Mouse (Mus musculus): ENCODE results near the gene Foxi3. TPM values are rescaled to one million over a fixed set of nuclear protein-coding genes. Genes with fewer than 3 reads are reported as not detected.

Gene Foxi3
- total and polyA plus RNA-seq, 3 experiments: not detected

DNA sequence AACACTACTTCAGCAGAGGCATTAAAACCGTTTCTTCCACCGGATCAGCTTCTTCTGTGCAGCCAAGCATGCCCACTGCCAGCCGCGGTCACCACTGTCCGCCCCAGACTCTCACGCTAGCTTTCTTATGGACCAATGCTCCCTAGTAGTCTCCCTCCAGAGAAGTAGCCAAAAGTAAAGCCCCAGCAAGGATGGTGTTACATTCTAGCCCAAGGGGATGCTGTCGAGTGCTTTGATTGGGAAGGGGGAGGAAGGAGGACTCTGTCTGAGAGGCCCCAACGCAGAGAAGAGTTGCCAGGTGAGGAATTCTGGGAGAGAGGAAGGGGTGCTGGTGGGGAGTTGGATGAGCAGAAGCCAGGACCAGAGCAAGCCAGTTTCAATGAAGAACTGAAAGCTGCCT, 11.1 kb downstream of the Foxi3 start:
- Histone ChIP-seq H3K27me3 (replicated peaks) (no peaks in the 10 kb centered on the region), H3K4me1 (ENCODE audit: control insufficient read depth in 1 of 2, insufficient read depth in 2 of 2) (peaks cover 6 to 12% of the 10 kb centered on the region in 2 experiments; a peak in 3 of 4 replicates), H3K9me3 (replicated peaks; ENCODE audit: low read length) (no peaks in the 10 kb centered on the region), H3K79me2 (replicated peaks; ENCODE audit: control insufficient read depth, extremely low read depth, insufficient read depth, poor library complexity, severe bottlenecking) (no peaks in the 10 kb centered on the region), H3K36me3 (replicated peaks in 1 of 2; ENCODE audit: control insufficient read depth in 1 of 2, insufficient read depth in 1 of 2, low read length in 1 of 2) (no peaks in the 10 kb centered on the region), H3K4me3 (replicated peaks in 1 of 3; ENCODE audit: low read depth in 2 of 3, low read length in 2 of 3, poor library complexity in 1 of 3) (peak overlapping the region in 1 of 3 experiments; percentile 36), H3K4me2 (ENCODE audit: insufficient read depth, low read depth, poor library complexity, severe bottlenecking) (peak overlapping the region; percentile 98), H3K27ac (ENCODE audit: insufficient read depth, low read depth) (no peak overlapping the region), H3K9ac (ENCODE audit: insufficient read depth, low read depth) (no peak overlapping the region)
- no peak for TF ChIP-seq PAX5 (IDR thresholded peaks at IDR 0.05; ENCODE audit: low read length)
- no peak for TF ChIP-seq E2F4 (IDR thresholded peaks at IDR 0.05; ENCODE audit: insufficient replicate concordance, low read depth, low read length)
- no peak for TF ChIP-seq KAT2A (IDR thresholded peaks at IDR 0.05; ENCODE audit: insufficient replicate concordance, low read length)
- TF ChIP-seq ZKSCAN1 (IDR thresholded peaks at IDR 0.05; ENCODE audit: borderline replicate concordance, low read depth, low read length): no peak
- TF ChIP-seq IRF4 (IDR thresholded peaks at IDR 0.05; ENCODE audit: low read depth, low read length): no peak
- in situ Hi-C loops (cut with MboI; ENCODE audit: low pct_ligation_motif_present, low pct_unique_long_range_greater_than_20kb, low sequenced_read_pairs): no loop called here
- no peak for DNase-seq (ENCODE audit: extremely low read depth)
- dilution Hi-C loops (cut with MboI; ENCODE audit: extremely low pct_ligation_motif_present, extremely low pct_unique_long_range_greater_than_20kb, low sequenced_read_pairs): no loop called here

DNA sequence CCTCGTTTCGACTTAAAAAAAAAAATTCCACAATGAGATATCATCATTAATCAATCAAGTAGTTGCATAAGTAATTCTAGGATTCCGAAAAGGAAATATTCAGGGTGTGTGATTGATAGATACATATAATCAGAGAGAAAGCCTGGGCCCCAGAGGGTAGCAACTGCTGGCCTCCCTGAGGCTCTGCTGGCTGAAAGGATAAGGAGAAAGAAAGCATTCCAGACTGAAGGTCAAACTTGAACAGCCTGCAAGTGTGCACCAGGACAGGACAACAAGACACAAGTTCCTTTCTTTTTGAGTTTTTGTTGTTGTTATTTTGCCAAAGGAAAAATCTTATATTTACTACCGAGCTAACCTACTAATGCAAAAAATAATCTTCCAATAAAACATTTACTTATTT, 12.0 kb downstream of the Foxi3 start:
- no peak for TF ChIP-seq CHD1 (IDR thresholded peaks at IDR 0.05; ENCODE audit: low read depth, low read length)
- no peak for TF ChIP-seq CHD2 (IDR thresholded peaks at IDR 0.05; ENCODE audit: low read length)
- no peak for TF ChIP-seq SMC3 (IDR thresholded peaks at IDR 0.05; ENCODE audit: low read depth, low read length)
- no peak for TF ChIP-seq USF1 (IDR thresholded peaks at IDR 0.05; ENCODE audit: low read depth, low read length)
- TF ChIP-seq MAX (IDR thresholded peaks at IDR 0.05; ENCODE audit: low read length): no peak
- no peak for TF ChIP-seq ZNF384 (IDR thresholded peaks at IDR 0.05; ENCODE audit: low read depth, low read length)
- no peak for TF ChIP-seq BHLHE40 (IDR thresholded peaks at IDR 0.05; ENCODE audit: low read depth, low read length)
- no peak for TF ChIP-seq USF2 (conservative IDR thresholded peaks at IDR 0.05; ENCODE audit: low read depth, low read length)
- TF ChIP-seq RAD21 (IDR thresholded peaks at IDR 0.05; ENCODE audit: low read depth, low read length): no peak
- no peak for TF ChIP-seq JUN (IDR thresholded peaks at IDR 0.05; ENCODE audit: insufficient read depth, low read depth, low read length)
- no peak for TF ChIP-seq JUND (conservative IDR thresholded peaks at IDR 0.05; ENCODE audit: low read depth, low read length)
- no peak for TF ChIP-seq NRF1 (IDR thresholded peaks at IDR 0.05; ENCODE audit: low read depth, low read length)
- TF ChIP-seq GABPA (IDR thresholded peaks at IDR 0.05; ENCODE audit: insufficient replicate concordance, low read depth, low read length): no peak
- TF ChIP-seq MXI1 (IDR thresholded peaks at IDR 0.05; ENCODE audit: low read depth, low read length): no peak
- no peak for TF ChIP-seq EP300 (IDR thresholded peaks at IDR 0.05; ENCODE audit: low read length)
- no peak for TF ChIP-seq E2F4 (IDR thresholded peaks at IDR 0.05; ENCODE audit: insufficient replicate concordance, low read depth, low read length)
- TF ChIP-seq PAX5 (IDR thresholded peaks at IDR 0.05; ENCODE audit: low read length): no peak
- in situ Hi-C loops (cut with MboI; ENCODE audit: low pct_ligation_motif_present, low pct_unique_long_range_greater_than_20kb, low sequenced_read_pairs) (no loop called here), dilution Hi-C loops (cut with MboI; ENCODE audit: extremely low pct_ligation_motif_present, extremely low pct_unique_long_range_greater_than_20kb, low sequenced_read_pairs) (no loop called here)
- Histone ChIP-seq H3K4me1 (ENCODE audit: control insufficient read depth in 1 of 2, insufficient read depth in 2 of 2) (peaks cover 6 to 14% of the 10 kb centered on the region in 2 experiments; a peak in 3 of 4 replicates), H3K27ac (ENCODE audit: insufficient read depth, low read depth) (no peak overlapping the region), H3K79me2 (replicated peaks; ENCODE audit: control insufficient read depth, extremely low read depth, insufficient read depth, poor library complexity, severe bottlenecking) (no peaks in the 10 kb centered on the region), H3K9me3 (replicated peaks; ENCODE audit: low read length) (no peaks in the 10 kb centered on the region), H3K27me3 (replicated peaks) (no peaks in the 10 kb centered on the region), H3K4me3 (replicated peaks in 1 of 3; ENCODE audit: low read depth in 2 of 3, low read length in 2 of 3, poor library complexity in 1 of 3) (no peak overlapping the region), H3K4me2 (ENCODE audit: insufficient read depth, low read depth, poor library complexity, severe bottlenecking) (no peak overlapping the region), H3K9ac (ENCODE audit: insufficient read depth, low read depth) (no peak overlapping the region), H3K36me3 (replicated peaks in 1 of 2; ENCODE audit: control insufficient read depth in 1 of 2, insufficient read depth in 1 of 2, low read length in 1 of 2) (no peaks in the 10 kb centered on the region)
- DNase-seq (ENCODE audit: extremely low read depth): no peak

Data from CH12.LX (cell line).